Mouse (Mus musculus): ENCODE data around the gene Slc35b4.

DNA sequence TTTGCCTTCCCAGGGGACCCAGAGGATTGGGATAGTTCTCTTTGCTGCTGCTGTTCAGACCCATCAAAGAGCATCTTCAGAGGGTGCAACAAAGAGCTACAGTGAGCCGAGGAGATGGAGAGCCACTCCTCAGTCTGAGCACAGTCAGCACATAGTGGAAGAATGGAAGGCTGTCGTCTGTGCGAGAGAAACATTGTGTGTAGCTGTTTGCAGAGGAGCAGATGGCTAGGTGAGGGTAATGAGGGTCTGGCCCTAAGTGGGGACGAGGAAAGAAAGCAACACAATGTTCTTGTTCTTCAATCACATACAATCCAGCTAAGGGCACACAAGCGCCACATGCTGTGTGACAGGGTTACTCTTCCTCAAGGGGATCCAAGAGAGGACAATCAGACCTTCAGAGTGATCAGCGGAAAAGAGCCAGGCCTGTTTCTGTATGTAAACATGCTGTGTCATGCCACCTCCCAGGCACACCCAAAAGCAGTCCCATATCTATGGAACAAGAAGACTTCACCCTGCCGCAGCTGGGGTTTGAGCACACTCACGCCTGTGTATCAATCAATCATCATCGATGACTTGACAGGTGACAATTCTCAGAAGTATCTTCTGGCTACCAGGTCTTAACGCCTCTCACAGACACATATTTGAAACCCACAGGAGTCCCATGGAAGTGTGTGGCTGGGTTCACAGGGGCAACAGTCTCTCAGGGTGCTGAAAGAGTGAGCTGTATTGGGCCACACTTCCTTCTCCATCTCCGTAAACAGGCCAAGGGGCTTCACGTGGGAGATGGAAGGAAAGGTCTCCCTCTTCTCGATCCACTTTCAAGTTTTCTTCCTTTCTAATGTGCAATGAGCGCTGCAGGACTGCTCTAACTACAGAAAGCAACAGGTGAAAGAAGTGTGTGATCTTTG, 19.8 kb downstream of the Slc35b4 start:
- TF ChIP-seq CTCF (IDR thresholded peaks at IDR 0.05) (no peak), EP300 (IDR thresholded peaks at IDR 0.05) (no peak)

Data from lung, postnatal 0 days (tissue).